Mouse (Mus musculus): ENCODE measurements around the gene Unc93b1. TPM values are rescaled to one million over a fixed set of nuclear protein-coding genes. Genes with fewer than 3 reads are reported as not detected.
A peak's percentile ranks its signal among the peaks of the same experiment; 100 is the strongest.
"Not testable (repeated sequence)": the region's sequence is repeated elsewhere in the genome, so short reads cannot be mapped to it uniquely, and the experiment has no call there.

The Unc93b1 gene
- polyA plus RNA-seq, 1 experiment from 2014 or later, result 12.4 TPM

DNA sequence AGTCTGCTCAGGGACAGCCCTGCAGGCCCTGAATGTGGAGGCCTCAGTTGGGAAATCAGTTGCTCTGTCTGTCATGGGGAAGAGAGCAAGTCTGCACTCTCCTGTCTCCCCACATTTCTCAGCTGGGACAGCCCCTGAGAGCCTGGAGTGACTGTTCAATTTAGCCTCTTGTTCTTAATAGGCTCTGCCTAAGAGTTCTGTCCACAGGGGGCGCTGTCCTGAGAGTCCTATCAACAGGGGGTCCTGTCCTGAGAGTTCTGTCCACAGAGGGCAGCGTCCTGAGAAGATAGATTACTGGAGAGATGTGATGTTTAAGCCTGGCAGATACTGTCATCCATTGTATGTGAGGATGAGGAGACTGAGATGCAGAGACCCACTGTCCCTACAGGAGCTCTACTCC is 27.5 kb downstream of the Unc93b1 start:
- ATAC-seq (ENCODE audit: low FRiP score, low TSS enrichment), result no peak
- Histone ChIP-seq H3K4me2 (replicated peaks; ENCODE audit: low read depth, low read length) (no peak overlapping the region), H3K9ac (ENCODE audit: low read depth, low read length) (no peak overlapping the region), H3K27ac (ENCODE audit: low read depth, low read length) (no peak overlapping the region), H3K9me3 (ENCODE audit: control insufficient read depth, low read length) (no peaks in the 10 kb centered on the region), H3K4me1 (ENCODE audit: control insufficient read depth, insufficient read depth, low read length) (no peaks in the 10 kb centered on the region), H3K27me3 (ENCODE audit: control insufficient read depth, insufficient read depth, low read length) (no peaks in the 10 kb centered on the region), H3K36me3 (ENCODE audit: control insufficient read depth, insufficient read depth, low read length) (no peaks in the 10 kb centered on the region), H3K4me3 (ENCODE audit: low read length) (no peak overlapping the region)
- WGBS, result 22% methylated on average over 2 of the region's 2 CpGs

DNA sequence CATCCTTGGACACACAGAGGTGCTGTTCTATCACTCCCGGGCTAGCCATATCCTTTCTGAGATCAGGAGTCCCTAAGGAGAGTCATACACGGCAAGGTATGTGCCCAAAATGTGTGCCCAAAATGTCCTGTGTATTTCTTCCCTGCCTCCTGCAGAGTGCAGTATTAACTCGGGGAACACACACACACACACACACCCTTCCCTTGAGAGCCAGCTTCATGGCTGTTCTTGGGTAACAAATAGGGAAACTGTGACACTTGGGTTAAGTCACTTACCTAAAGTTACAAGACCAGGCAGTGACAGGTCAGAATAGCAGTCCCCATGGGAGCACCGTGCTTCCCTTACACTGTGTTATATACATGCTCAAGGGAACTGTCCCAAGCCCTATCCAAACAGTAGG is 29.0 kb downstream of the Unc93b1 start:
- WGBS, result 64% methylated on average over 4 of the region's 4 CpGs
- Histone ChIP-seq H3K36me3 (ENCODE audit: control insufficient read depth, insufficient read depth, low read length) (no peaks in the 10 kb centered on the region), H3K4me3 (ENCODE audit: low read length) (no peak overlapping the region), H3K9me3 (ENCODE audit: control insufficient read depth, low read length) (no peaks in the 10 kb centered on the region), H3K9ac (ENCODE audit: low read depth, low read length) (no peak overlapping the region), H3K27me3 (ENCODE audit: control insufficient read depth, insufficient read depth, low read length) (no peaks in the 10 kb centered on the region), H3K4me2 (replicated peaks; ENCODE audit: low read depth, low read length) (no peak overlapping the region), H3K27ac (ENCODE audit: low read depth, low read length) (no peak overlapping the region), H3K4me1 (ENCODE audit: control insufficient read depth, insufficient read depth, low read length) (no peaks in the 10 kb centered on the region)
- no peak for ATAC-seq (ENCODE audit: low FRiP score, low TSS enrichment)

DNA sequence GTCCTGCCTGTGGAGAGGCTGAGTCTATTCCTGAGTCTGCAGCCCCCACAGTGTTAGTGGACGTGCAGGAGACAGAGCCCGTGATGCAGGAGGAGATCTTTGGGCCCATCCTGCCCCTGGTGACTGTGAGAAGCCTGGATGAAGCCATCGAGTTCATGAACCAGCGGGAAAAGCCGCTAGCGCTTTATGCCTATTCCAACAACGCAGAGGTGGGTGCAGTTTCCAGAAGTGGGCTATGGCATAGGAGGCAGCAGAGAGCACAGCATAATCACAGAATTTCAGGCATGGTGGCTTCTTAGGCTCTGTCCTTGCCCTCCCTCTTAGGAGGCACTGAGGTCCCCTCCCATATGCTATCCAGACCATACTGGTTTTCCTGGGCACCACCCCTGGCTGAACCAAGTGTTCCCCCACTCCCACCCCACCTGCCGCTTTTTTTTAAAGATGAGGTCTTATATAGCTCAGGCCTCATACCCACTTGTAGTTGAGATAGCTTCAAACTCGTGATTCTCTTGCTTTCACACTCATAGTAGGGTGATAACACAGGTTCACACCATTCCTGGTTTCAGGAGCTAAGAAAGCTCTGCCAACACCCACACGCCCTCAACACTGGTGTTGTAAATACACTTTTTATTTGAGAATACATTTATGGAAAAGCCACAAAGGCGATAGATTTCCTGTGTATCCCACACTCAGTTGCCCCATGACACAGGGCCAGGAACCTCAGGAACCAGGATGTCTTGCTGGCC is 31.5 kb downstream of the Unc93b1 start:
- WGBS, result 74% methylated on average over 11 of the region's 11 CpGs
- no peak overlapping the region for H3K4me2 ChIP-seq (replicated peaks; ENCODE audit: low read depth, low read length)
- ATAC-seq (ENCODE audit: low FRiP score, low TSS enrichment), result no peak
- H3K27me3 ChIP-seq (ENCODE audit: control insufficient read depth, insufficient read depth, low read length), result no peaks in the 10 kb centered on the region
- H3K36me3 ChIP-seq (ENCODE audit: control insufficient read depth, insufficient read depth, low read length), result no peaks in the 10 kb centered on the region
- no peak overlapping the region for H3K4me3 ChIP-seq (ENCODE audit: low read length)
- H3K9ac ChIP-seq (ENCODE audit: low read depth, low read length), result no peak overlapping the region
- H3K4me1 ChIP-seq (ENCODE audit: control insufficient read depth, insufficient read depth, low read length), result 0 out of 2 replicates have a peak, but pooled peaks cover 3% of the 10 kb centered on the region
- no peaks in the 10 kb centered on the region for H3K9me3 ChIP-seq (ENCODE audit: control insufficient read depth, low read length)
- H3K27ac ChIP-seq (ENCODE audit: low read depth, low read length), result no peak overlapping the region

DNA sequence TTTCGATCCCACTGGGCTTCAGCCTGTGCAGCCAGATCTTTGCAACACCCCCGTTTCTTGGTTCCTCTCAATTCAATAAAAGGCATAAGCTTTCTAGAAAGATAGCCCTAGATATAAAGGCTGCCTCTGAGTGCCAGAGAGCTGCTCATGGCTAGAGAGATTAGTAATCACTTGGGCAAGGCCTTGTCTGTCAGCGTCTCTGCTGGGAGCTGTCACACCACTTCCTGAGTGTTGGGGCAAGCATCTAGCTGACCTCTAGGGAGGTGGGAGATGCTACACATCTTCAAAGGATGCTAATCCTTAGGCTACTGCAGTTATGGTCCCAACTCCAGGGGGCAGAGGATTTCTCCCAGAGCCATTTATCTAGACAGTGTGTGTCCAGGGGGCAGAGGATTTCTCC is 32.3 kb downstream of the Unc93b1 start:
- Histone ChIP-seq H3K27me3 (ENCODE audit: control insufficient read depth, insufficient read depth, low read length) (no peaks in the 10 kb centered on the region), H3K36me3 (ENCODE audit: control insufficient read depth, insufficient read depth, low read length) (no peaks in the 10 kb centered on the region), H3K4me2 (replicated peaks; ENCODE audit: low read depth, low read length) (no peak overlapping the region), H3K4me1 (ENCODE audit: control insufficient read depth, insufficient read depth, low read length) (peaks cover 5% of the 10 kb centered on the region; the same call in 1 of the 2 replicates), H3K27ac (ENCODE audit: low read depth, low read length) (no peak overlapping the region), H3K9me3 (ENCODE audit: control insufficient read depth, low read length) (no peaks in the 10 kb centered on the region), H3K4me3 (ENCODE audit: low read length) (no peak overlapping the region), H3K9ac (ENCODE audit: low read depth, low read length) (no peak overlapping the region)
- no peak for ATAC-seq (ENCODE audit: low FRiP score, low TSS enrichment)
- 59% methylated on average over 3 of the region's 3 CpGs for WGBS

DNA sequence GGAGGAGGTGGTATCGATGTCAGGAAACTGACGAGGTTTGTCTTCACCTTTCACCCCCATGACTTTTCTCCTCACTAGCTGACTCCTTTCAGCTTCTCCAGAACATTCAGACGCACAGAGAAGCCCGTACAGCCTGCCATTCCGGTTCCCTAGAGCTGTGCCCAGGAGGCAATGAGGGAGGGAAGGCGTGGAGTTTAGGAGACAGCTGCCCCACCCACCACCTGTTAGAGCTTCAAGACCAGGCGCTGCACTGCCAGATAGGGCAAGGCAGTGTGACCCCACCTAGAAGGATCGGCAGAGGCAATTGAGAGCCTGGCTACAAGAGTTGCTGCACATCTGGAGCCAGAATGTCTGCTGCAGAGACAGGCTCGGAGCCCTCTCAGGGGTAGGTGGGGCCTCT is 37.2 kb downstream of the Unc93b1 start, which contains the start of gene Aldh3b2:
TSS of gene Aldh3b2 (plus strand) at position 100 of the 400 bp plus-strand sequence.
- Histone ChIP-seq H3K9me3 (ENCODE audit: control insufficient read depth, low read length) (no peaks in the 10 kb centered on the region), H3K4me1 (ENCODE audit: control insufficient read depth, insufficient read depth, low read length) (peaks cover 7% of the 10 kb centered on the region; the same call in 1 of the 2 replicates), H3K4me3 (ENCODE audit: low read length) (no peak within 1 kb of the TSS), H3K27me3 (ENCODE audit: control insufficient read depth, insufficient read depth, low read length) (no peaks in the 10 kb centered on the region), H3K36me3 (ENCODE audit: control insufficient read depth, insufficient read depth, low read length) (no peaks in the 10 kb centered on the region), H3K9ac (ENCODE audit: low read depth, low read length) (no peak within 1 kb of the TSS), H3K27ac (ENCODE audit: low read depth, low read length) (no peak within 1 kb of the TSS), H3K4me2 (replicated peaks; ENCODE audit: low read depth, low read length) (no peak within 1 kb of the TSS)
- 15% methylated on average over 9 of the region's 9 CpGs for WGBS
- ATAC-seq (ENCODE audit: low FRiP score, low TSS enrichment), result no peak

DNA sequence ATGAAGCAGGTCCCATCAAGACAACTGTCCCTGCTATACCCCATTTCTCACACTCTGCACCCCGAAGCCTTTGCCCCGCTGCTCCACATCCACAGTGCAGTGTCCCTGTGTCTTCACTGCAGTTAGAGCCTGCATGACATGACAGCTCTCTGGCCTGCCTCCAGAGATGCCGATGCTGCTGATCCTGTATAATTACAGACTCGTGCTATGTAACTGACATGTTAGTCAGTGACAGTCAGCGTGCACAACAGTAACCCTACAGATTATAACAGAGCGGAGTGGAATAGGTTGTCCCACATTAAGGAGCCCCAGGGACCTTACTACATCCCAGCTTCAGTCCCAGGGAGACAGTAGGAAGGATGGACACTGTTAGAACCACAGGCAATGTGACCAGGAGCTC is 39.6 kb downstream of the Unc93b1 start:
- not testable (repeated sequence) for H3K4me2 ChIP-seq (replicated peaks; ENCODE audit: low read depth, low read length); ATAC-seq (ENCODE audit: low FRiP score, low TSS enrichment); H3K27ac ChIP-seq (ENCODE audit: low read depth, low read length); H3K4me1 ChIP-seq (ENCODE audit: control insufficient read depth, insufficient read depth, low read length); H3K9ac ChIP-seq (ENCODE audit: low read depth, low read length); H3K4me3 ChIP-seq (ENCODE audit: low read length); H3K36me3 ChIP-seq (ENCODE audit: control insufficient read depth, insufficient read depth, low read length); H3K9me3 ChIP-seq (ENCODE audit: control insufficient read depth, low read length); H3K27me3 ChIP-seq (ENCODE audit: control insufficient read depth, insufficient read depth, low read length)
- 90% methylated on average over 6 of the region's 6 CpGs for WGBS

DNA sequence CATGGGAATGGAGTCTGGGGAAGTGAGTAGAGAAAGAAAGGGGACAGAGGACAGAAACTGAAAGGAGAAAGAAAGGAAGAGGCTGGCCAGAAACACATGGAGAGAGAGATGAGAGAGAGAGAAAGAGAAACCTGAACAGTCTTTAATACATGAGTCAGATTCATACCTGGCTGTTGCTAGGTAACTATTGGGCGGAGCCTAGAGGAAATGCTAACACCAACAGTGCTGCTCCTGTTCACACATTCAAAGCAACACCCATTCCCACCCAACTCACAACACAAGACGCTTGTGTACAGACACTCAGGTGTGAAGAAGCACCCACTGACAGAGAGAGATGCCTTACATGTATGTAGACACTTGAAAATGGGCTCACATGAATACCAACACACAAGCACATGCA is 40.9 kb downstream of the Unc93b1 start:
- no peaks in the 10 kb centered on the region for H3K9me3 ChIP-seq (ENCODE audit: control insufficient read depth, low read length)
- no peaks in the 10 kb centered on the region for H3K27me3 ChIP-seq (ENCODE audit: control insufficient read depth, insufficient read depth, low read length)
- 72% methylated on average over 2 of the region's 2 CpGs for WGBS
- no peak for ATAC-seq (ENCODE audit: low FRiP score, low TSS enrichment)
- no peak overlapping the region for H3K4me3 ChIP-seq (ENCODE audit: low read length)
- H3K9ac ChIP-seq (ENCODE audit: low read depth, low read length), result no peak overlapping the region
- no peak overlapping the region for H3K27ac ChIP-seq (ENCODE audit: low read depth, low read length)
- no peaks in the 10 kb centered on the region for H3K36me3 ChIP-seq (ENCODE audit: control insufficient read depth, insufficient read depth, low read length)
- H3K4me1 ChIP-seq (ENCODE audit: control insufficient read depth, insufficient read depth, low read length), result peaks cover 4% of the 10 kb centered on the region; the same call in 1 of the 2 replicates
- H3K4me2 ChIP-seq (replicated peaks; ENCODE audit: low read depth, low read length), result no peak overlapping the region

DNA sequence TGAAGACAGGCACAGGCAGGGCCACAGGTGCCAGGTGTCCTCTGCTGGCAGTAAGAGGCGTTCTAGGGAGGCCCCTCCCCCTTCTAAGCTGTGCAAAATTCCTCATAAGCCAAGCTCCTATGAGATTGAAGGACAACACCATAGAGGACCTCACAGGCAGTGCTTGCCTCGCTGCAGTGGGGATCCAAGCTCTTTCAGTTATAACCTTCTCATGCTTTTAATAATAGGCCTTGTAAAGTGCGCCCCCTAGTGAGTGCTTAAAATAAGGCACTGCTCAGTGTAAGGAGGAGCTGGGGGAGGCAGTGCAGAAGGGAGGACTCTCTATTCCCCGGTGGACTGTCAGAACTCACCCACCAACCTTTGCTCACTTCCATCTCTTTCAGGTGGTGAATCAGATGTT is 45.3 kb downstream of the Unc93b1 start:
- WGBS, result 14% methylated on average over 4 of the region's 4 CpGs
- Histone ChIP-seq H3K4me1 (ENCODE audit: control insufficient read depth, insufficient read depth, low read length) (peaks cover 14% of the 10 kb centered on the region), H3K9ac (ENCODE audit: low read depth, low read length) (no peak overlapping the region), H3K9me3 (ENCODE audit: control insufficient read depth, low read length) (no peaks in the 10 kb centered on the region), H3K4me3 (ENCODE audit: low read length) (no peak overlapping the region), H3K4me2 (replicated peaks; ENCODE audit: low read depth, low read length) (no peak overlapping the region), H3K36me3 (ENCODE audit: control insufficient read depth, insufficient read depth, low read length) (no peaks in the 10 kb centered on the region), H3K27me3 (ENCODE audit: control insufficient read depth, insufficient read depth, low read length) (no peaks in the 10 kb centered on the region), H3K27ac (ENCODE audit: low read depth, low read length) (no peak overlapping the region)
- peak; percentile 29; the same call in 1 of the 2 replicates for ATAC-seq (ENCODE audit: low FRiP score, low TSS enrichment)

DNA sequence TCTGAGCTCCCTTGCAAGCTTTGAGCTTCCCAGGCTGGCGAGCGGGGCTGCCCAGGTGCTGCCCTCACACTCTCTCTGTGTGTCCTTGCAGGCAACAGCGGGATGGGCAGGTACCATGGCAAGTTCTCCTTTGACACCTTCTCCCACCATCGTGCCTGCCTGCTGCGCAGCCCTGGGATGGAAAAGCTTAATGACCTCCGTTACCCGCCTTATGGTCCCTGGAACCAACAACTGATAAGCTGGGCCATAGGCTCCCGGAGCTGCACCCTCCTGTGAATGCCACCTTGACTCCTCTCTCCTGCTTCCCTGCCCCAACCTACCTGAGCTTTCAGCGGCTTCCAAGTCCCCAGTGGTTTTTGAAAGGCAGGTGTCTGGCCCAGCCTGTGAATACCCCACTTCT is 45.9 kb downstream of the Unc93b1 start:
- ATAC-seq (ENCODE audit: low FRiP score, low TSS enrichment), result no peak
- Histone ChIP-seq H3K4me1 (ENCODE audit: control insufficient read depth, insufficient read depth, low read length) (peaks cover 20% of the 10 kb centered on the region), H3K27ac (ENCODE audit: low read depth, low read length) (no peak overlapping the region), H3K9me3 (ENCODE audit: control insufficient read depth, low read length) (no peaks in the 10 kb centered on the region), H3K27me3 (ENCODE audit: control insufficient read depth, insufficient read depth, low read length) (no peaks in the 10 kb centered on the region), H3K36me3 (ENCODE audit: control insufficient read depth, insufficient read depth, low read length) (no peaks in the 10 kb centered on the region), H3K4me2 (replicated peaks; ENCODE audit: low read depth, low read length) (no peak overlapping the region), H3K9ac (ENCODE audit: low read depth, low read length) (no peak overlapping the region), H3K4me3 (ENCODE audit: low read length) (no peak overlapping the region)
- 72% methylated on average over 9 of the region's 9 CpGs for WGBS

Measured in kidney, embryonic 14.5 days (tissue).